Mouse (Mus musculus): ENCODE measurements around the gene Tbx15. TPM values are rescaled to one million over a fixed set of nuclear protein-coding genes. Genes with fewer than 3 reads are reported as not detected.

Gene Tbx15
- polyA plus RNA-seq, 1 experiment from 2014 or later = 0.13 TPM

- H3K27me3 ChIP-seq = peaks cover 8% of the 10 kb centered on the region
- no peak for TF ChIP-seq CTCF (IDR thresholded peaks at IDR 0.05)
- POLR2A ChIA-PET = no interaction called here
- CTCF ChIA-PET = interaction anchor here (0.9 kb wide), 1 partner anchor 25 kb away, joined by 3 read pairs; no protein-coding TSS in a partner anchor
- no peak for DNase-seq (ENCODE audit: low read depth, low spot score)
- in situ Hi-C loops (cut with MboI; ENCODE audit: low pct_unique_long_range_greater_than_20kb) = no loop called here
- no peak for ATAC-seq
Measured at GRCm38 (mm10) chr3:99254559-99255151, 14.5 kb downstream of the Tbx15 start.

GRCm38 (mm10) chr3:99255411-99256365, 15.5 kb downstream of the Tbx15 start:
- in situ Hi-C loops (cut with MboI; ENCODE audit: low pct_unique_long_range_greater_than_20kb) = no loop called here
- H3K27me3 ChIP-seq = peaks cover 11% of the 10 kb centered on the region
- ATAC-seq (no peak), DNase-seq (ENCODE audit: low read depth, low spot score) (no peak)
- CTCF ChIA-PET = interaction anchor here (0.9 to 1.3 kb wide), 3 partner anchors 11 to 23 kb away, joined by 3 read pairs; no protein-coding TSS in a partner anchor
- POLR2A ChIA-PET = no interaction called here
- no peak for TF ChIP-seq CTCF (IDR thresholded peaks at IDR 0.05)

GRCm38 (mm10) chr3:99256366-99256750, 16.2 kb downstream of the Tbx15 start:
- ATAC-seq (no peak), DNase-seq (ENCODE audit: low read depth, low spot score) (no peak)
- CTCF ChIA-PET = interaction anchor here (1.2 to 1.3 kb wide), 2 partner anchors 22 to 23 kb away, joined by 3 read pairs; no protein-coding TSS in a partner anchor
- peaks cover 11% of the 10 kb centered on the region for H3K27me3 ChIP-seq
- POLR2A ChIA-PET = no interaction called here
- in situ Hi-C loops (cut with MboI; ENCODE audit: low pct_unique_long_range_greater_than_20kb) = no loop called here
- no peak for TF ChIP-seq CTCF (IDR thresholded peaks at IDR 0.05)

- ATAC-seq (no peak), DNase-seq (ENCODE audit: low read depth, low spot score) (no peak)
- CTCF ChIA-PET = no interaction called here
- TF ChIP-seq CTCF (IDR thresholded peaks at IDR 0.05) = no peak
- in situ Hi-C loops (cut with MboI; ENCODE audit: low pct_unique_long_range_greater_than_20kb) = no loop called here
- H3K27me3 ChIP-seq = peaks cover 11% of the 10 kb centered on the region
- POLR2A ChIA-PET = no interaction called here
Measured at GRCm38 (mm10) chr3:99256766-99257165, 16.6 kb downstream of the Tbx15 start.

- in situ Hi-C loops (cut with MboI; ENCODE audit: low pct_unique_long_range_greater_than_20kb) = no loop called here
- CTCF ChIA-PET = interaction anchor here (1.5 kb wide), 1 partner anchor 13 kb away, joined by 3 read pairs; no protein-coding TSS in a partner anchor
- POLR2A ChIA-PET = no interaction called here
- DNase-seq (ENCODE audit: low read depth, low spot score) (no peak), ATAC-seq (no peak)
- no peak for TF ChIP-seq CTCF (IDR thresholded peaks at IDR 0.05)
- peaks cover 10% of the 10 kb centered on the region for H3K27me3 ChIP-seq
Measured at GRCm38 (mm10) chr3:99257586-99258577, 17.7 kb downstream of the Tbx15 start.

- no peak for TF ChIP-seq CTCF (IDR thresholded peaks at IDR 0.05)
- H3K27me3 ChIP-seq = peaks cover 4% of the 10 kb centered on the region
- DNase-seq (ENCODE audit: low read depth, low spot score) = no peak
- ChIA-PET POLR2A (no interaction called here), CTCF (no interaction called here)
- in situ Hi-C loops (cut with MboI; ENCODE audit: low pct_unique_long_range_greater_than_20kb) = no loop called here
- no peak for ATAC-seq
Measured at GRCm38 (mm10) chr3:99259741-99260270, 19.6 kb downstream of the Tbx15 start.

- POLR2A ChIA-PET = no interaction called here
- in situ Hi-C loops (cut with MboI; ENCODE audit: low pct_unique_long_range_greater_than_20kb) = no loop called here
Measured at GRCm38 (mm10) chr3:99260395-99260794, 20.2 kb downstream of the Tbx15 start.

GRCm38 (mm10) chr3:99261371-99261791, 21.2 kb downstream of the Tbx15 start:
- ATAC-seq (no peak), DNase-seq (ENCODE audit: low read depth, low spot score) (no peak)
- ChIA-PET CTCF (no interaction called here), POLR2A (no interaction called here)
- H3K27me3 ChIP-seq = peaks cover 4% of the 10 kb centered on the region
- TF ChIP-seq CTCF (IDR thresholded peaks at IDR 0.05) = no peak
- in situ Hi-C loops (cut with MboI; ENCODE audit: low pct_unique_long_range_greater_than_20kb) = no loop called here

More at GRCm38 (mm10) chr3:99260395-99260794, 20.2 kb downstream of the Tbx15 start:
- no peak for DNase-seq (ENCODE audit: low read depth, low spot score)
- no peak for TF ChIP-seq CTCF (IDR thresholded peaks at IDR 0.05)
- CTCF ChIA-PET = no interaction called here
- ATAC-seq = no peak
- H3K27me3 ChIP-seq = peaks cover 4% of the 10 kb centered on the region

- H3K27me3 ChIP-seq = peaks cover 4% of the 10 kb centered on the region
- DNase-seq (ENCODE audit: low read depth, low spot score) (no peak), ATAC-seq (no peak)
- ChIA-PET CTCF (no interaction called here), POLR2A (no interaction called here)
- in situ Hi-C loops (cut with MboI; ENCODE audit: low pct_unique_long_range_greater_than_20kb) = no loop called here
- no peak for TF ChIP-seq CTCF (IDR thresholded peaks at IDR 0.05)
Measured at GRCm38 (mm10) chr3:99261986-99262385, 21.8 kb downstream of the Tbx15 start.

- DNase-seq (ENCODE audit: low read depth, low spot score) = no peak
- in situ Hi-C loops (cut with MboI; ENCODE audit: low pct_unique_long_range_greater_than_20kb) = no loop called here
- ChIA-PET CTCF (interaction anchor here (1.3 kb wide), 1 partner anchor 616 kb away, joined by 3 read pairs; no protein-coding TSS in a partner anchor), POLR2A (no interaction called here)
- no peak for ATAC-seq
- no peak for TF ChIP-seq CTCF (IDR thresholded peaks at IDR 0.05)
- H3K27me3 ChIP-seq = peaks cover 4% of the 10 kb centered on the region
Measured at GRCm38 (mm10) chr3:99263471-99263903, 23.3 kb downstream of the Tbx15 start.

All from Patski (cell line).